Mouse (Mus musculus): ENCODE measurements around the gene Clk1. TPM values are rescaled to one million over a fixed set of nuclear protein-coding genes. Genes with fewer than 3 reads are reported as not detected.
A peak's percentile ranks its signal among the peaks of the same experiment; 100 is the strongest.

Clk1 gene
- polyA plus RNA-seq, 1 experiment from 2014 or later = 99.4 TPM

GRCm38 (mm10) chr1:58422879-58423278 is 987 bp downstream of the Clk1 start:
- peak overlapping the region; percentile 96 for H3K4me3 ChIP-seq (ENCODE audit: inconsistent target)
- 0% methylated on average over 13 of the region's 13 CpGs for WGBS (ENCODE audit: missing documents)
- peaks cover 37% of the 10 kb centered on the region for H3K36me3 ChIP-seq (ENCODE audit: inconsistent target)
- peak overlapping the region; percentile 77 for H3K27ac ChIP-seq
- peaks cover 63% of the 10 kb centered on the region for H3K79me2 ChIP-seq (ENCODE audit: inconsistent target)

GRCm38 (mm10) chr1:58420961-58421360 is 2.9 kb downstream of the Clk1 start:
- H3K79me2 ChIP-seq (ENCODE audit: inconsistent target) = peaks cover 82% of the 10 kb centered on the region
- H3K36me3 ChIP-seq (ENCODE audit: inconsistent target) = peaks cover 40% of the 10 kb centered on the region
- H3K4me3 ChIP-seq (ENCODE audit: inconsistent target) = no peak overlapping the region
- 44% methylated on average over 7 of the region's 7 CpGs for WGBS (ENCODE audit: missing documents)
- H3K27ac ChIP-seq = no peak overlapping the region

GRCm38 (mm10) chr1:58420032-58420431 is 3.8 kb downstream of the Clk1 start:
- Histone ChIP-seq H3K36me3 (ENCODE audit: inconsistent target) (peaks cover 49% of the 10 kb centered on the region), H3K27ac (no peak overlapping the region), H3K79me2 (ENCODE audit: inconsistent target) (peaks cover 91% of the 10 kb centered on the region), H3K4me3 (ENCODE audit: inconsistent target) (no peak overlapping the region)
- 83% methylated on average over 10 of the region's 10 CpGs for WGBS (ENCODE audit: missing documents)

DNA sequence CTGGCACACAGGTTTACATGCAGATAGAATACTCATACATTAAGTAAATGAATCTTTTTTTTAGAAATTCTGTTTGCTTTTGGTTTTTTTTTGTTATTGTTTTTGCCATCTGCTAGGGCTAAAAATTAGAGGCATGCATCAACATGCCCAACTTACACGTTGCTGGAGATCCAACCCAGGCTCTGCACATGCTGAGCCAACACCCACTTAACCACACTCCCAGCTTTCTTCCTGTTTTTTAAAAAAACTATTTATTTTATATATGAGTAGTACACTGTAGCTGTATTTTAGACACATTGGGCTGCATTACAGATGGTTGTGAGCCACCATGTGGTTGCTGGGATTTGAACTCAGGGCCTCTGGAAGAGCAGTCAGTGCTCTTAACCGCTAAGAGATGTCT is 7.8 kb downstream of the Clk1 start:
- WGBS (ENCODE audit: missing documents) = 54% methylated on average over 2 of the region's 2 CpGs
- Histone ChIP-seq H3K27ac (no peak overlapping the region), H3K79me2 (ENCODE audit: inconsistent target) (peaks cover 76% of the 10 kb centered on the region), H3K36me3 (ENCODE audit: inconsistent target) (peaks cover 83% of the 10 kb centered on the region), H3K4me3 (ENCODE audit: inconsistent target) (no peak overlapping the region)

GRCm38 (mm10) chr1:58415442-58415841 is 8.4 kb downstream of the Clk1 start:
- Histone ChIP-seq H3K4me3 (ENCODE audit: inconsistent target) (no peak overlapping the region), H3K27ac (no peak overlapping the region), H3K79me2 (ENCODE audit: inconsistent target) (peaks cover 69% of the 10 kb centered on the region), H3K36me3 (ENCODE audit: inconsistent target) (peaks cover 83% of the 10 kb centered on the region)
- WGBS (ENCODE audit: missing documents) = no CpG with 5 or more reads among the region's 1 CpGs

DNA sequence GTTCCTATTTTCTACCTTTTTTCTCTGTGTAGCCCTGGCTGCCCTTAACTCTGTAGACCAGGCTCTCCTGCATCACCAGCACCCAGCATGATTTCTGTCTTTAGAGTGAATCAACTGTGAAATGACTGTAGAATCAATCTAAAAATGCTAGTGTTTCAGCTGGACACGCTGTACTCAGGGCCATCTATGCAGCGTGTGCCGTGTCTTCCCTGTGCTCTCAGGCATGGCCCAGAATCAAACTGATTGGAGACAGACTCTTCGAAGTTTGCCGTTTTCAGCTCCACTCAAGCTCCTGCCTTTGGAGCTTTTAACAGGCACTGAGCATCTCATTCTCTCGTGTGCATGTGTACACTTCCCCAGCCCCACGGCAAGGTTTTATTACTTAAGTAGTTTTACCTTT is 13.1 kb downstream of the Clk1 start:
- Histone ChIP-seq H3K27ac (no peak overlapping the region), H3K79me2 (ENCODE audit: inconsistent target) (peaks cover 23% of the 10 kb centered on the region), H3K4me3 (ENCODE audit: inconsistent target) (no peak overlapping the region), H3K36me3 (ENCODE audit: inconsistent target) (peaks cover 57% of the 10 kb centered on the region)
- WGBS (ENCODE audit: missing documents) = 93% methylated on average over 7 of the region's 7 CpGs

DNA sequence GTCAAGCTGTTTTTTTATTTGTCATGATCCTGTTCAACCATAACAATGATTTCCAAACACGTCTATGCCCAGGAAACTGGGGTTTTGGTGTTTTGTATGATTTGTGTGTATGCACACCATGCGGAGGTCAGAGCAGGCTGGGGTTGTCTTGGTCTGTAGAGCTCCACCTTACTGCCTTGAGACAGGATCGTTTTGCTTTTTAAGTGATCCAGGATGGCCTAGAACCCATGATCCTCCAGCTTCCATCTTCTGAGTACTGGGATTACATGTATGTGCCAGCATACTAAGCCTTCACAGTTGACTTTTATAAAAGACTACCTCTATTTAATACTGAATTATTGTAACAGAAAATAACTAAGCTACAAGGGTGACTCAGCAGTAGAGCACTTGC is 13.7 kb downstream of the Clk1 start:
- H3K36me3 ChIP-seq (ENCODE audit: inconsistent target) = peaks cover 51% of the 10 kb centered on the region
- WGBS (ENCODE audit: missing documents) = 61% methylated on average over 3 of the region's 3 CpGs
- H3K4me3 ChIP-seq (ENCODE audit: inconsistent target) = no peak overlapping the region
- H3K27ac ChIP-seq = no peak overlapping the region
- peaks cover 17% of the 10 kb centered on the region for H3K79me2 ChIP-seq (ENCODE audit: inconsistent target)

DNA sequence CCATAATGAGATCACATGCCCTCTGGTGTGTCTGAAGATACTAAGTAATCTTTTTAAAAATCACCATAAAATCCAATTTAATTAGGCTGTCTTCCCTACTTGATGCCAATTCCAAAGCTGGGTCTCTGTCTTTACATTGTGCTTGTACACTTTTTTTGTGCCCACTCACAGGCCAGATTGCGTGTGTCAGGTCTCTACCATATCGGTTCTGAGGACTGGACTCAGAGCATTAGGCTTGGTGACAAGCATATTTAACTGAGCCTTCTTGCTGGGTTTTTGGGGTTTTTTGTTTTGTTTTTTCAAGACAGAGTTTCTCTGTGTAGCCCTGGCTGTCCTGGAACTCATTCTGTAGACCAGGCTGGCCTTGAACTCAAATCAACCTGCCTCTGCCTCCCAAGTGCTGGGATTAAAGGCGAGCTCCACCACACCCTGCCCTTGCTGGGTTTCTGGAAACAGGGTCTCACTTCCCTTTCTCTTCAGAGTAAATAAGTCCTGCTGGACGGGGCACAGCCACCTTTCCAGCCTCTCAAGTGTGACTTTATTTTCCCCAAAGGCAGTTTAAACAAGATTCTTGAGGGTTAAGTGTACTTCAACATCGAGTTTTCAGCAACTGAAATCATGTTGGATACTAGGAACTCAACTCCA is 14.2 kb downstream of the Clk1 start:
- Histone ChIP-seq H3K4me3 (ENCODE audit: inconsistent target) (no peak overlapping the region), H3K79me2 (ENCODE audit: inconsistent target) (peaks cover 12% of the 10 kb centered on the region), H3K36me3 (ENCODE audit: inconsistent target) (peaks cover 50% of the 10 kb centered on the region), H3K27ac (no peak overlapping the region)
- 76% methylated on average over 5 of the region's 5 CpGs for WGBS (ENCODE audit: missing documents)

GRCm38 (mm10) chr1:58408141-58408540 is 15.7 kb downstream of the Clk1 start:
- Histone ChIP-seq H3K36me3 (ENCODE audit: inconsistent target) (peaks cover 49% of the 10 kb centered on the region), H3K27ac (no peak overlapping the region), H3K4me3 (ENCODE audit: inconsistent target) (no peak overlapping the region), H3K79me2 (ENCODE audit: inconsistent target) (no peaks in the 10 kb centered on the region)
- WGBS (ENCODE audit: missing documents) = 83% methylated on average over 6 of the region's 6 CpGs

GRCm38 (mm10) chr1:58407321-58407720 is 16.5 kb downstream of the Clk1 start:
- no peak overlapping the region for H3K27ac ChIP-seq
- no peak overlapping the region for H3K4me3 ChIP-seq (ENCODE audit: inconsistent target)
- no peaks in the 10 kb centered on the region for H3K79me2 ChIP-seq (ENCODE audit: inconsistent target)
- H3K36me3 ChIP-seq (ENCODE audit: inconsistent target) = peaks cover 49% of the 10 kb centered on the region
- 90% methylated on average over 7 of the region's 7 CpGs for WGBS (ENCODE audit: missing documents)

- 94% methylated on average over 5 of the region's 5 CpGs for WGBS (ENCODE audit: missing documents)
- Histone ChIP-seq H3K79me2 (ENCODE audit: inconsistent target) (peaks cover 16% of the 10 kb centered on the region; the same call in 1 of the 2 replicates), H3K36me3 (ENCODE audit: inconsistent target) (peaks cover 62% of the 10 kb centered on the region; the same call in 1 of the 2 replicates), H3K4me3 (ENCODE audit: inconsistent target) (no peak overlapping the region), H3K27ac (no peak overlapping the region)
Measured at GRCm38 (mm10) chr1:58403745-58404144, 20.1 kb downstream of the Clk1 start.

DNA sequence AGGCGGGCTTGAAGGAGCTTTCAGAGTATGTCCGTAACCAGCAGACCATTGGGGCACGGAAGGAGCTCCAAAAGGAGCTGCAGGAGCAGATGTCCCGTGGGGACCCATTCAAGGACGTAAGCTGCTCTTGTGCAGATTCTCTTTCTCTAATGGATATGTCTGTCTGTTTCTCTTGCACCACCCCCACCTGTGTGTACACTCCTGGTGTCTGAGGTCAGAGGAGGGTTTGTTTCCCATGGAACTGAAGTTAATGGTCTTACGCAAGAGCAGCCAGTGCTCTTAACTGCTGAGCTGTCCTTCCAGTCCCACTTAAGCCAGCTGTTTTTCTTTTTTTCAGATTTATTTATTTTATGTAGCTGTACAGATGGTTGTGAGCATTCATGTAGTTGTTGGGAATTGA is 22.5 kb downstream of the Clk1 start:
- peaks cover 39% of the 10 kb centered on the region for H3K79me2 ChIP-seq (ENCODE audit: inconsistent target)
- H3K36me3 ChIP-seq (ENCODE audit: inconsistent target) = peaks cover 84% of the 10 kb centered on the region
- no peak overlapping the region for H3K27ac ChIP-seq
- H3K4me3 ChIP-seq (ENCODE audit: inconsistent target) = no peak overlapping the region
- 88% methylated on average over 6 of the region's 6 CpGs for WGBS (ENCODE audit: missing documents)

DNA sequence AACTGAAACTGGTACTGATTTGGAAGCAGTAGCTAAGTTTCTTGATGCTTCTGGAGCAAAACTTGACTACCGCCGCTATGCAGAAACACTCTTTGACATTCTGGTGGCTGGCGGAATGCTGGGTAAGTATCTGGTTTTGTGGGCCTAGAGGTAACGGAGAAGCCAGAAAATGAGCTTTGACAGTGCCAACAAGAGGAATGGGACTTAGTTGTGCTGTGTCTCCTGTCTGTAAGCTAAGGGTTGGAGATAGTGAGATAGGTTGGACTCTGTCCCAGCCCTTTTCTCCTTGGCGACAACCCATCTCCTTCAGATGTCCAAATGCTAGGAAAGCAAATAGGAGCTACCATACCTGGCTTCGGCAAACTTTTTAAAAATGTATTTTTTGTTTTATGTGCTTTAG is 26.1 kb downstream of the Clk1 start:
- H3K79me2 ChIP-seq (ENCODE audit: inconsistent target) = peaks cover 69% of the 10 kb centered on the region
- 90% methylated on average over 6 of the region's 6 CpGs for WGBS (ENCODE audit: missing documents)
- H3K36me3 ChIP-seq (ENCODE audit: inconsistent target) = peaks cover 71% of the 10 kb centered on the region
- no peak overlapping the region for H3K27ac ChIP-seq
- no peak overlapping the region for H3K4me3 ChIP-seq (ENCODE audit: inconsistent target)

GRCm38 (mm10) chr1:58396179-58396578 is 27.7 kb downstream of the Clk1 start:
- WGBS (ENCODE audit: missing documents) = 100% methylated on average over 1 of the region's 1 CpGs
- H3K4me3 ChIP-seq (ENCODE audit: inconsistent target) = no peak overlapping the region

DNA sequence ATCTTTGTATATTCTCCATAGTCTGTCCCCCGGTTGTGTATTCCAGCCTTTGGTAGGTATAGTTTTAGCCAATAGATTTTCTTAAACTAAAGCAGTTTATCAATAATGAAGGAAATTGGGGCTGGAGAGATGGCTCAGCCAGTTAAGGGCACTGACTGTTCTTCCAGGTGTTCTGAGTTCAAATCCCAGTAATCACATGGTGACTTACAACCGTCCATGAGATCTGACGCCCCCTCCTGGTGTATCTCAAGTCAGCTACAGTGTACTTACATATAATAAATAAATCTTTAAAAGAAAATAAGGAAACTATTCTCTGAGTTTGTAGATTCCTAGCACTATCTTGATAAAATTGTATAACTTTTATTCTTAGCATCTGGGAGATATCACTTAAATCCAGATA is 28.5 kb downstream of the Clk1 start:
- Histone ChIP-seq H3K36me3 (ENCODE audit: inconsistent target) (peaks cover 47% of the 10 kb centered on the region), H3K4me3 (ENCODE audit: inconsistent target) (no peak overlapping the region), H3K27ac (no peak overlapping the region), H3K79me2 (ENCODE audit: inconsistent target) (peaks cover 83% of the 10 kb centered on the region)
- WGBS (ENCODE audit: missing documents) = 100% methylated on average over 2 of the region's 3 CpGs

More at GRCm38 (mm10) chr1:58396179-58396578, 27.7 kb downstream of the Clk1 start:
- H3K36me3 ChIP-seq (ENCODE audit: inconsistent target) = peaks cover 55% of the 10 kb centered on the region
- H3K79me2 ChIP-seq (ENCODE audit: inconsistent target) = peaks cover 82% of the 10 kb centered on the region
- H3K27ac ChIP-seq = no peak overlapping the region

Measured in macrophage (primary cell).